Mouse (Mus musculus): ENCODE data around the gene Cd160.

The Cd160 gene

GRCm38 (mm10) chr3:96829856-96830255 is 705 bp upstream of the Cd160 start:
- DNase-seq (ENCODE audit: extremely low spot score): no peak

DNA sequence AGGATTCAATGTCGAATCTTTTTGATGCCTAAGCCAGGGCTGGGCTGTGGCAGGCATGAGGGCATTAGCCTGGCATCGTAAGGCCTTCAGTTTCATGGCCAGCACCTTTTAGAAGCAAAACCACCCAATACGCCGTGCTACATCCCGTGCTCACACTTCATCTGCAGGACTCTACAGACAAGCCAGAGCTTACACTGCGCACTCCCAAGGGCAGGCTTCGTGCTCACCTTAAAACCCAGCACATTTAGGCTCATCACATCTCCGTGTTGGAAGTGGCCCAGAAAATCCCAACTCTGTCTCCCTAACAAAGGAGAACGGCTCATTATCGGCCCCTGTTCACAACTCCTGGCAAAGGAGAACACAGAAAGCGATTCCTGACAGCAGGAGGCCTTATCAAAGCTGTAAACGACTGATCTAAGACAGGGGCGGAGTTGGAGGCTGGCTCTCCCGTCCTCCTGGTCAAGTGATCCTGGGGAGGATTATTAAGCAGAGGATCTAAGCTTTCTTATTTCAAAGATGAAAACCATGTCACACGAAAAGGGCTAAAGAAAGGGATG is 765 bp downstream of the Cd160 start:
- DNase-seq (ENCODE audit: extremely low spot score): no peak

DNA sequence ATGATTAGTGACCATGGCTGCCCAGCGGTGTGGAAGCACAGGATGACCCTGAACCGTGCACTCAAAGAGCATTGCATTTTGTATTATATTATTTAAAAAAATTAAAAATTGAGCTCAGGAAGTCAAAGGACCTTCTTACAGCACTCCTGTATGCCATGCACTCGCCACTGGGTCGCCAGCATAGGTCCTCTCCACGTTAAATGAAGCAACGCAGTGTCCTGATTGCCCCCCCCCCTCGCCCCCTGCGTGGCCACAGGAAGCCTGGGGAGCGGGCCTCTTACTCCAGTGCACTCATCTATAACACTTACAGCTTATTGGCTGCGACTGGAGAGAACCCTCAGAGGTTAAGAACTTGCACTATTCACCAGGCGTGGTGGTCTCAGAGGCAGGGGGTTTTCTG is 3.9 kb downstream of the Cd160 start:
- no peak for DNase-seq (ENCODE audit: extremely low spot score)

GRCm38 (mm10) chr3:96824614-96825013 is 4.5 kb downstream of the Cd160 start:
- no peak for DNase-seq (ENCODE audit: extremely low spot score)

- no peak for DNase-seq (ENCODE audit: extremely low spot score)
These were observed 5.5 kb downstream of the Cd160 start for GRCm38 (mm10) chr3:96823701-96824100.

DNA sequence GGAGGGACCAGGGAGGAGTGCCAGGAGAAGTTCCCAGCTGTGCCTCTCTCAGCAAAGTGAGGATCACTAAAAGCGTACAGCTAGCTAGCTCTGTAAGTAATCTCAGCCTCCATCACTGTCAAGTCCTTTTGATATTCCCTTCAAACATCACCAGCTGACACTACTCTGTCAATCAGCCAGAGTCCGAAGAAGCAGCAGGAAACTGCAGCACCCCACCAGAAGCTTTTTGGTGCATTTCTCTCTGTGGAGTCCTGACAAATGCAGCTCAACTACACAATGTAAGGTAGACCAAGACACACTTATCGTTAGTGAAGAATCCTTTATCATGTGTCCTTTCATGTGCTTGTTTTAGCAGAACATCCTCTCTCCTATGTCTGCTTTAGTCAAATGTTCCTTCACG is 7.6 kb downstream of the Cd160 start:
- no peak for DNase-seq (ENCODE audit: extremely low spot score)

- DNase-seq (ENCODE audit: extremely low spot score): no peak
These were observed 8.8 kb downstream of the Cd160 start for GRCm38 (mm10) chr3:96820116-96820915.

GRCm38 (mm10) chr3:96814342-96814741 is 14.8 kb downstream of the Cd160 start:
- no peak for DNase-seq (ENCODE audit: extremely low spot score)

GRCm38 (mm10) chr3:96813591-96814244 is 15.4 kb downstream of the Cd160 start:
- DNase-seq (ENCODE audit: extremely low spot score): no peak

GRCm38 (mm10) chr3:96813106-96813505 is 16.0 kb downstream of the Cd160 start:
- peak; percentile 43 for DNase-seq (ENCODE audit: extremely low spot score)

GRCm38 (mm10) chr3:96812395-96813091 is 16.6 kb downstream of the Cd160 start:
- peak; percentile 70 for DNase-seq (ENCODE audit: extremely low spot score)

GRCm38 (mm10) chr3:96811232-96811631 is 17.9 kb downstream of the Cd160 start:
- no peak for DNase-seq (ENCODE audit: extremely low spot score)

GRCm38 (mm10) chr3:96808651-96809050 is 20.5 kb downstream of the Cd160 start:
- no peak for DNase-seq (ENCODE audit: extremely low spot score)

- no peak for DNase-seq (ENCODE audit: extremely low spot score)
These were observed 21.0 kb downstream of the Cd160 start for GRCm38 (mm10) chr3:96808136-96808535.

- DNase-seq (ENCODE audit: extremely low spot score): no peak
These were observed 26.9 kb downstream of the Cd160 start for GRCm38 (mm10) chr3:96802214-96802613.

DNA sequence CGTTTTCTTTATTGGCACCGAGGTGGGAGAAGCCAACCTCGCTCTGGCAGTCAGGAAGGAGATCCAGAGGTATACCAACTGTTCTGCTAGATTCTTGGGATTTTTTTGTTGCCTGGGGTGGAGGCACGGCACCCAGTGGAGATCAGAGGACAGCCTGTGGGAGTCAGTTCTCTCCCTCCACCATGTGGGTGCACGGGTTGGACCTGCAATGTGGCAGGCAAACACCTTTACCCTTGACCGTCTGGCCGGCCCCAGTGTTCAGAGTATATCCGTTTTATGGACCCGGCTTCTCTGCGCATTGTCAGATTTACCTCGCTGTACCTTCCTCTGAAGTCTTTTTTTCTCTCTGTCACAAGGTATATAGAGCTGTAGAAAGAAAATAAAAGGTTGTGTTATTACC is 28.9 kb downstream of the Cd160 start:
- no peak for DNase-seq (ENCODE audit: extremely low spot score)

DNA sequence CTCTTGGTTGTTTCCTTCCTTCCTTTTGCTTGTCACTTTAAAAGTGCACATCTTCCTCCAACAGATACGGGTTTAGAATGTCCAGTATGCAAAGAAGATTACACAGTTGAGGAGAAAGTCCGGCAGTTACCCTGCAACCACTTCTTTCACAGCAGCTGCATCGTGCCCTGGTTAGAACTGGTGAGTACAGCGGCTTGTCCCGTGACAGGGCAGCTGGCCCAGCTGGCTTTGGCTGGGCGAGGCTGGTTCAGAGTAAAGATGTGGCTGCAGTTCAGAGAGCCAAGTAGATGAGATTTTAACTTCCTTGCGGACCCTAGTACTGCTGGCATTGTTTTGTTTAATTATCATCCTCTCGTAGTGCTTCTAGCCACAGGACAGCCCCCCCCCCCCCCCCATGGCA is 40.6 kb downstream of the Cd160 start:
- DNase-seq (ENCODE audit: extremely low spot score): no peak

GRCm38 (mm10) chr3:96787784-96788183 is 41.4 kb downstream of the Cd160 start:
- DNase-seq (ENCODE audit: extremely low spot score): no peak

DNA sequence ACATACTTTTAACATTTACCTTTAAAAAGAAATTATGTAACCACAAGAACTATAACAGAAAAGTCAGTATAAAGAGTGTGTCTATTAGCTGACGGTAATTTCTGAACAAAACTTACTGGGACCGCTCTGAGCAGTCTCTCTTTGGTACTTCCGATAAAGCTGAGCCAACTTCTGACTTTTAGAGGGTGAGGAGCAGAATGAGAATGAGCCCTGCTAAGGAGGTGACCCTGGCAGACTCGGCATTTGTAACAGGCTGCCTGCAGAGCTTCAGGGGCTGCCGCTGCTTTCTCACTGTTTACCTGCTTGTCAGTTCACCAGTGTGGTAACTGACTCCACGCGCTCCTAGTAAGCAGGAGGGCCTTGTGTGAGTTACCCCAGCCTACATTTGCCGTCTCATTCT is 46.9 kb downstream of the Cd160 start:
- no peak for DNase-seq (ENCODE audit: extremely low spot score)

GRCm38 (mm10) chr3:96777120-96777519 is 52.0 kb downstream of the Cd160 start:
- no peak for DNase-seq (ENCODE audit: extremely low spot score)

- DNase-seq (ENCODE audit: extremely low spot score): no peak
These were observed 56.2 kb downstream of the Cd160 start for GRCm38 (mm10) chr3:96772949-96773348.

GRCm38 (mm10) chr3:96769971-96770370 is 59.2 kb downstream of the Cd160 start:
- DNase-seq (ENCODE audit: extremely low spot score): no peak
